Mouse (Mus musculus) granulocyte monocyte progenitor cell, adult 5-6 weeks (primary cell): Measurements from ENCODE around the gene Golga2. TPM values are rescaled to one million over a fixed set of nuclear protein-coding genes. Genes with fewer than 3 reads are reported as not detected.

ENCODE experiments used
- ATAC-seq: replicated peaks from 2 replicates; pipeline ENCODE4 v1.8.0; 2016; ENCODE audit warnings: mild to moderate bottlenecking, moderate TSS enrichment, inconsistent platforms; ENCODE audit not compliant: poor library complexity, severe bottlenecking
- total RNA-seq, 2 experiments: library from RNA; stranded (forward) in 1 of 2; stranded (reverse) in 1 of 2; fragments of 200-712, 200-1000 nt in 1 of 2; fragments of >200 nt in 1 of 2; fragmentation: Nextera tagmentation in 1 of 2; gene quantifications; 2 replicates each; pipeline ENCODE4 v1.2.3; 2014 to 2017

The Golga2 gene
- total RNA-seq, 2 experiments from 2014 or later, result 32.2 to 49.7 TPM

DNA sequence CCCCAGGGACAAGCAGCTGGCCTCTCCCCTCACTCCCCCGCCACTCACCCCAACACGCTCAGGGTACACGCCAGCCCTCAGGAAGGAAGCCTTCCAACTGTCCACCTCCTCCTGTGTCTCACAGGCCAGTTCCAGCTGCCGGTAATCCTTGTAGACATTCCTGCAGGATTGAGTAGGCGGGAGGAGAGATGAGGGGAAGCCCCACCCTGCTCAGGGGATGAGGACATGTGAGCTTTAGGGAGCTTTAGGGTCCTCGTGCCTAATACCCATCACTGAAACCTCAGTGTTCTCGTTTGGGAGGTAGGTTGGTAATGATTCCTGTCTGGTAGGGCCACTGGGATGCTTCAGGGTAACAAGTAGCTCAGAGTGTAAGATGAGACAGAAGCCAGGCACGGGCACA is 28.6 kb downstream of the Golga2 start:
- ATAC-seq, result no peak

DNA sequence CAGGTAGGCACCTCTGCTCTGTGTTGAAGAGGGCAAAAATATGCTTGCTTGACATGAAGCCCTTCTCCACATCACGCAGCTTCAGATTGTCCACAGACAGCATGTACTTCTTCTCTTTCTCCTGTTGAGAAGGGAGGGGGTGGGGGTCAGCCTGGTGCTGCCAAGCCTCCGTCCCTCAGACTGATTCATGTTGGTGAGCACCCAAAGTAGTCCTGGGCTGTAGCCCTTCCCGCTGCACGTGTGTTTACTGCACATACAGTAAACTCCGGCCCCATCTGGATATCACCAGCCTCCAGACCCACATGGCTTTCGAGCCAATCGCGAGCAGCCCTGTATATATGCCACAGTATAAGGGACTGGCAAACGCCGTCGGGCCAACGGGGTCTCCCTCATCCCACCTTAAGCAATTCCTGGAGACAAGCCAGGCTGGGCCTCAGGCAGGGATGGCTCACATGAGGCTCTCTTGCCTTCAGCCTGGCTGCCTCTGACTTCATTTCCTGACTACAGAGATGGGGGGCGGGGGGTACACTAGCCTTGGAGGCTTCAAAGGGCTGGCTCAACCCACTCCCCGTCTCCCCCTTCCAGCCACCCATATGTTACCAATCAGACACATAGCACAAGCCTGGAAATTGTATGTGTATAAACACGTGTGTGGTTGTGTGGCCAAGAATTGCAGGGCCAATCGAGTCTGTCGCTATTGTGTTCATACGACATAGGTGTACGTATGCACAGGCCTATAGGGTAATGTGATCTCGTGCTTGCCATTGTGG is 29.9 kb downstream of the Golga2 start:
- no peak for ATAC-seq

GRCm38 (mm10) chr2:32317791-32318417 is 30.7 kb downstream of the Golga2 start:
- ATAC-seq, result peak; percentile 88

DNA sequence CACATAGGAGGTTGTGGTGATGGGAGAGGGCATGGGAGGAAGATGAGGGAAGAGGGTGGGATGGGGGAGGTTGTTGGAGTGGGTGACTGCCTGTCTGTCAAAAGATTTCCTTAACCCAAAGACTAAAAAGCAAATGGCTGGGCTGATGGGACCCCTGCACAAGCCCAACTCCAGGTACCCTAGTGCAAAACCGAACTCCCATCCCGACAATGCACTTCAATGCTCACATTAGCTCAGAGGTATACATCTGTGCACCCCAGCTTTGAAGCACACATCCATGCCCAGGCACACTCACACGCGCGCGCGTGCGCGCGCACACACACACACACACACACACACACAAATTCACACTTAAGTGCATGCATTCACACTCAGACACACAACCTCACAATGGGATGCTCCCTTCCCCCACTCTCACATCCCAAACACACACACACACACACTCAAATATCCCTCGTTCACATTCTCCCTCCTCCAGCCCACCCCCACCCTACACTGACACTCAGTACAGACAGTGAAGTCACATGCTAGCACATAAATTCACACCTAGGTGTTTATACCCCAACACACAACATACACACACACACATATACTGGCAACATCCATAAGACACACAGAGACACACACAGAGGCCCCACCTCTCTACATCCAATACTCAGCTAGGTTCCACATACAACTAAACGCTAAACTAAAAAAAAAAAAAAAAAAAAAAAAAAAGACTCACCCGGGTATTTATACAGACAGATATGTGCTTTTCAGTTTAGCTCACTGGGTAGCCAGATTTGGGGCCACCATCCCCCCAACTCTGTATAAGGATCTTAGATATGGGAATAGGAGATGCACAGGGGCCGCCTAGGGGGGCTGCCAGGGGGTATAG is 31.8 kb downstream of the Golga2 start:
- ATAC-seq, result no peak

DNA sequence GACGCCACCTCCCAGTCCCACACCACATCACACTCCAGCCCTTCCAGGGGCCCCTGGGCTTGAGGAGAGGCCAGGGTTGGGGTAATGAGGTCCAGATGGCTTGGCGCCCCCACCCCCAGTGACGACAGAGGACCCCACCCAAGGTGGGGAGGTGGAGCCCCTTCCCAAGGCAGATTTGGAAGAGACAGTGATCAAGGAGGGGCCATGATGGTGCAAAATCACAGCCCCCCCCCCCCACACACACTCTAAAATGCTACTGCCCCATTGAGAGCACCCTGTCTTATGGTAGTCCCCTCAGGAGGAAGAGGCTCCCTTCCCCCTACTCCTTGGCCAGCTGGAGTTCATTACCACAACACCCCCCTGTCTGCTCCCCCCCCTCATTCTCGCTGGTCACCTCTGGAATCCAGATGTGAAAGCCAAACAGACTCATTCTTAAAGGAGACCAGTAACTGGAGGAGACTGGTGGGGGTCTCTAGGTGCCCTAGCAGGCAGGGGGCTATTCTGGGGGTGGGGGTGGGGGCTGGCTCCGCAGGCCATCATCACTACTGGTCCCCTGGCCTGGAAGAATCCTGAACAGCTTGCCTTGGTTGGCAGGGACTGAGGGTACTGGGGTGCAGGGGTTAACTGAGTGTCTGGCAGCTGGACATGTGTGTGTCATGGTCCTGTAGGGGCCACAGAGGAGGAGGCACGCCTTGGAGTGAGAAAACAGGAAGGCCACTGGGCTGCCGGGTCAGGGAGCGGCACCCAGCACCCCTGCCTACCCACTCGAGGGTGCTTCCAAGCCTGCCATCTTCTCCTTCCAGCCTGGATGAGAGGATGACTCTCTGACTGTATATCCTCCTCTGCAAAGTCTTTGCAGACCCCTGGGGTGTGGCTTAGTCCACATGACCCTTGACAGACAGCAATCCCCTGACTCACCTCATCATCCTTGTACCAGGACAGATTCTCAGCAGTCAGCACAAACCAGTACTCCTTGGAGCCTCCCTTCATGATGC is 32.7 kb downstream of the Golga2 start:
- no peak for ATAC-seq

- no peak for ATAC-seq
These were observed 33.5 kb downstream of the Golga2 start for GRCm38 (mm10) chr2:32320721-32321120.

DNA sequence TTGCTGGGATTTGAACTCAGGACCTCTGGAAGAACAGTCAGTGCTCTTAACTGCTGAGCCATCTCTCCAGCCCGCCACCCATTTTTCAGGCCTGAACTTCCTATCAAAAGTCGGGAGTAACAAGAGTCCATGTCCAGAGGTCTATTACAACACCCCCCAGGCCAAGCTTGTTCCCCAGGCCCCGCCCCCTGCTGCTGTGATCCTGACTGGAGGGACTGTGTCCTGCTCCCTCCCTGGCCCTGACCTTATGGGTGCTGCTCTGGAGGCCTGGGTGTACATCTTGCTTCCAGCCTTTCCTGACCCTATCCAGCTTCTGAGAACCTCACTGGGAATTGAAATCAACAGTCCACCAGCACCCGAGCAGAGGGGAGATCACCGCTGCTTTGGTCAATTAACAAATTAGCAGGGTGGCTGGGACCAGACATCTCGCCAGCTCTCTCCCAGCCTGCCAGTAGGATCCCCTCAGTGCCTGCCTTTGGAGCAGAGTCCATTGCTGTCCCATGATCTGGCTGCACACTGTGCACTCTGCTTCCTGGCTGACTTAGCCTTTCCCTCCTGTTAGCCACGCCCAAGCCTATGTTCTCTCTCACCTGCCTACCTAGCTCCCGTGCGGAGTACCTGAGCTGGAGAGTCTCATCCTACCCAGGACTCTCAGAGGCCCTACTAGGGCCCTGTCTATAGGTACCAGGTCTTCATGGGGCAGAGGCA is 34.6 kb downstream of the Golga2 start:
- no peak for ATAC-seq

- ATAC-seq, result no peak
These were observed 35.9 kb downstream of the Golga2 start for GRCm38 (mm10) chr2:32322754-32323741.

DNA sequence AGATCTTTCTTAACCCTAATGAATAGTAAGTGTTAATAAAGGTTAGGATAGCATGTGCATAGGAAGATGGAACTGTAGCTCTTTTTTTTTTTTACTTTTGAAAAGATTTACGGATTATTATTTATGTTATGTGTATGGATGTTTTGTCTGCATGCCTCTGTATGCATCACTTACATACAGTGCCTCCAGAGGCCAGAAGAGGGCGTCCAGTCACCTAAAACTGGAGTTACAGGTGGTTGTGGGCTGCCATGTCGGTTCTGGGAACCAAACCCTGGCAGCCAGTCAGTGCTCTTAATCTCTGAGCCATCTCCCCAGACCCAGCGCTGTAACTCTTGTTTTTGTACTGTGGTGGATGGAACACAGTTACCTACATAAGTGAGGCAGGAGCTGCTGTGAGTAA is 37.1 kb downstream of the Golga2 start:
- no peak for ATAC-seq

GRCm38 (mm10) chr2:32325342-32325741 is 38.2 kb downstream of the Golga2 start:
- no peak for ATAC-seq

DNA sequence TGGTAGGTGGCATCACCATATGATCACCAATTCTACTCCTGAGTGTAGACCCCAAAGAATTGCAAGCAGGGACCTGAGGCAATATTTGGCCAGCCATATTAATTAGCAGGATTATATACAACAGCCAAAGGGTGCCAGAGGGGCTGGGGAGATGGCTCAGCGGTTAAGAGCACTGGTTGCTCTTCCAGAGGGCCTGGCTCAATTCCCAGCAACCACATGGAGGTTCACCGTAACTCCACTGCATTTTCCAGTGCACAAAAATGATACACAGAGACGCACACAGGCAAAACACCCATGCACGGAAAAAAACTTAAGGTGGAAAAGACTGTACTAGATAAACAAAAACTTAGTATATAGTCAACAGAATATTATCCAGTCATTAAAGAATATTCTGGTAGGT is 40.0 kb downstream of the Golga2 start:
- no peak for ATAC-seq

GRCm38 (mm10) chr2:32328911-32329460 is 41.8 kb downstream of the Golga2 start:
- no peak for ATAC-seq

GRCm38 (mm10) chr2:32329531-32329930 is 42.3 kb downstream of the Golga2 start:
- ATAC-seq, result no peak

- no peak for ATAC-seq
These were observed 45.0 kb downstream of the Golga2 start for GRCm38 (mm10) chr2:32332159-32332558.

- 0 out of 2 replicates have a peak, but pooled peaks have one; percentile 22 for ATAC-seq
These were observed 48.7 kb downstream of the Golga2 start for GRCm38 (mm10) chr2:32335888-32336287.

DNA sequence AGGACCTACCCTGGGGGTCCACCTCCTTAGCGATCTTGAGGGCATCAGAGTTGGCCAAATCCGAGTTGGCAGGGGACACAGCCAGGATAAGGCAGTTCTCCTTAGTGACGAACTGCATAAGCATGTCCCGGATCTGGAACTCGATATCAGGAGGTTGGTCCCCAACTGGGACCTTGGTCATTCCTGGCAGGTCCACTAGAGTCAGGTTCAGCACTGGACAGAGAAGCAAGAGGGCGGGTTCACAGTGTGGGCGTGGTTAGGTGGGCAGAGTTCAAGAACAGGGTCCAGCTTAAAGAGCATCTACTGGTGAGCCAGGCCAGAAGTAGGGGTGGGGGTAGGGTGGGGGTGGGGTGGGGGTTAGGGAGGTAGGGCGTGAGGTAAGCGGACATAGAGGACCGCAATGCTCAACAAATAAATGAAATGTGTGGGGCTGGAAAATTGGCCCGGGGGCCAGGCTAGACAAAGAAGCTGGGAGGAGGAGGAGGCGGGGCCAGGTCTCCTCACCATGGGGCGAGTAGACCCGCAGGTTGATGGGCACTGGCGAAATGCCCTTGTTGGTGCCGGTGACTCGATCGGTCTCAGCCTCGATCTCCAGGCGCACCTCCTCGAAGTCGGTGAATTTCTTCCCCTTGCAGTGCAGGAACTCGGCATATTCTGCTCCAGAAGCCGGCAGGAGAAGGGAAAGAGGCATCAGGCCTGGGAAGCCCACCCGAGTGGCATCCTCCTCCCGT is 52.9 kb downstream of the Golga2 start:
- ATAC-seq, result no peak
